Mouse (Mus musculus): ENCODE measurements around the gene Gm15127. TPM values are rescaled to one million over a fixed set of nuclear protein-coding genes. Genes with fewer than 3 reads are reported as not detected.
"Not testable (repeated sequence)": the region's sequence is repeated elsewhere in the genome, so short reads cannot be mapped to it uniquely, and the experiment has no call there.

Gm15127 gene
- polyA plus RNA-seq (2015; fragmentation: Nextera tagmentation; extraction: Ambion mirVana) = not detected in 2 replicates

- 79% methylated on average over 2 of the region's 4 CpGs for WGBS
- not testable (repeated sequence) for H3K9ac ChIP-seq (replicated peaks); H3K4me3 ChIP-seq; H3K4me2 ChIP-seq (replicated peaks); H3K27me3 ChIP-seq; H3K9me3 ChIP-seq; H3K36me3 ChIP-seq; H3K4me1 ChIP-seq; ATAC-seq (replicated peaks); H3K27ac ChIP-seq (replicated peaks)
Observed at GRCm38 (mm10) chrX:148663298-148663697, at the start of gene Gm15127. Gene Gm15127, plus strand, starts transcription at chrX:148663598.

- 83% methylated on average over 3 of the region's 7 CpGs for WGBS
- H3K4me3 ChIP-seq; H3K27me3 ChIP-seq; H3K4me1 ChIP-seq; H3K9me3 ChIP-seq; H3K4me2 ChIP-seq (replicated peaks); H3K9ac ChIP-seq (replicated peaks); H3K36me3 ChIP-seq; H3K27ac ChIP-seq (replicated peaks); ATAC-seq (replicated peaks): not testable (repeated sequence)
Observed at GRCm38 (mm10) chrX:148615053-148615452, 48.3 kb upstream of the Gm15127 start, which contains the start of gene Gm8334. Gene Gm8334, minus strand, starts transcription at chrX:148615153.

- not testable (repeated sequence) for H3K9ac ChIP-seq (replicated peaks); ATAC-seq (replicated peaks); H3K27ac ChIP-seq (replicated peaks); H3K9me3 ChIP-seq; H3K4me3 ChIP-seq; H3K36me3 ChIP-seq; H3K4me2 ChIP-seq (replicated peaks); H3K27me3 ChIP-seq; H3K4me1 ChIP-seq
- WGBS = 12% methylated on average over 1 of the region's 1 CpGs
Observed at GRCm38 (mm10) chrX:148676290-148676689, 12.9 kb downstream of the Gm15127 start.

Other genes starting within 250 kb of the Gm15127 start
- gene Gm15114, start 174.6 kb upstream of the Gm15127 start, polyA plus RNA-seq (2015; fragmentation: Nextera tagmentation; extraction: Ambion mirVana) = not detected in 2 replicates
- not detected in 2 replicates for gene Gm8334, start 48.4 kb upstream of the Gm15127 start, polyA plus RNA-seq (2015; fragmentation: Nextera tagmentation; extraction: Ambion mirVana)
- not detected in 2 replicates for gene Luzp4, start 194.0 kb downstream of the Gm15127 start, polyA plus RNA-seq (2015; fragmentation: Nextera tagmentation; extraction: Ambion mirVana)

Data from forebrain, embryonic 15.5 days (tissue).